Comparison of ENCODE assay signal across 19 mouse cellular contexts in genomic region chr11:29216196-29216595, GRCm38 (mm10).
"Had no signal": no experiment of that assay in that cellular context is flagged by ENCODE, and none has a peak within 500 bp of the region (broad histone marks: within the 10 kb centered on the region; RNA-seq: fewer than 3 reads in every experiment).

No protein-coding gene starts in this region.

- H3K27me3 ChIP-seq: megakaryocyte, embryonic 14.5 days; neural tube, embryonic 12.5 days; neural tube, embryonic 15.5 days; stomach, embryonic 15.5 days had no signal

- H3K27ac ChIP-seq: kidney, postnatal 0 days; layer of hippocampus, adult 2 months; macrophage; neural tube, embryonic 12.5 days; neural tube, embryonic 15.5 days; stomach, embryonic 15.5 days had no signal

- DNase-seq: kidney, adult 2 months; kidney, postnatal 25 days; layer of hippocampus, adult 9-11 months; lung, adult 18-20 months; lung, postnatal 14 days; midbrain, embryonic 14.5 days; right cerebral cortex, adult 18-20 months; right cerebral cortex, postnatal 14 days; right cerebral cortex, postnatal 4 days; thymus, postnatal 25 days had no signal

- H3K4me2 ChIP-seq: midbrain, embryonic 11.5 days; neural tube, embryonic 12.5 days; neural tube, embryonic 15.5 days; stomach, embryonic 15.5 days had no signal

- H3K4me1 ChIP-seq: neural tube, embryonic 12.5 days; neural tube, embryonic 15.5 days; stomach, embryonic 15.5 days had no signal

- H3K4me3 ChIP-seq: layer of hippocampus, adult 2 months; megakaryocyte, embryonic 14.5 days; neural tube, embryonic 12.5 days; neural tube, embryonic 15.5 days; stomach, embryonic 15.5 days had no signal

- H3K9me3 ChIP-seq: megakaryocyte, embryonic 14.5 days; neural tube, embryonic 12.5 days; neural tube, embryonic 15.5 days; stomach, embryonic 15.5 days had no signal

- ATAC-seq: intestine, postnatal 0 days had no signal

- H3K9ac ChIP-seq: neural tube, embryonic 12.5 days; neural tube, embryonic 15.5 days; stomach, embryonic 15.5 days had no signal
